Mouse (Mus musculus) C2C12 (cell line): ENCODE measurements around the gene Ctf2.

ENCODE experiments used
- CEBPB ChIP-seq: IDR thresholded peaks from one replicate; pipeline ENCODE4 v1.6.1; 2011; ENCODE audit warnings: low read depth, mild to moderate bottlenecking, control low read depth, moderate library complexity
- CTCF ChIP-seq: IDR thresholded peaks from one replicate; pipeline ENCODE4 v1.5.1; 2011; ENCODE audit not compliant: control insufficient read depth, insufficient read depth, insufficient read length
- MAX ChIP-seq: IDR thresholded peaks from one replicate; pipeline ENCODE4 v1.6.1; 2011; ENCODE audit warnings: mild to moderate bottlenecking, control low read depth
- USF1 ChIP-seq: IDR thresholded peaks from one replicate; pipeline ENCODE4 v1.6.1; 2011; ENCODE audit warnings: low read depth, mild to moderate bottlenecking, control low read depth, moderate library complexity

- TF ChIP-seq CTCF, result no peak
- no peak for TF ChIP-seq USF1
- TF ChIP-seq MAX, result no peak
- TF ChIP-seq CEBPB, result no peak
Measured at GRCm38 (mm10) chr7:127750131-127751127, 18.5 kb upstream of the Ctf2 start.
